29 mouse cellular contexts compared by ENCODE assay signal in genomic region chr8:57595853-57596252, GRCm38 (mm10). TPM values are rescaled to one million over a fixed set of nuclear protein-coding genes. Genes with fewer than 3 reads are reported as not detected.
DNase-seq lines count a peak whose midpoint lies in the region; ATAC-seq lines count a peak whose summit lies in the region.
"Had no signal": no experiment of that assay in that cellular context is flagged by ENCODE, and none has a peak within 500 bp of the region (broad histone marks: within the 10 kb centered on the region; RNA-seq: fewer than 3 reads in every experiment).

No protein-coding gene starts in this region.

- H3K4me2 ChIP-seq in hindbrain, embryonic 11.5 days (replicated peaks; ENCODE audit: low read depth, low read length): no peak overlapping the region
- H3K4me2 ChIP-seq in hindbrain, embryonic 16.5 days (ENCODE audit: low read length): no peak overlapping the region
- no peak overlapping the region for H3K4me2 ChIP-seq in midbrain, embryonic 14.5 days (ENCODE audit: low read length)
- H3K4me2 ChIP-seq: embryonic facial prominence, embryonic 12.5 days; heart, embryonic 12.5 days; intestine, embryonic 15.5 days; liver, embryonic 12.5 days; midbrain, embryonic 15.5 days had no signal

- H3K36me3 ChIP-seq in hindbrain, embryonic 11.5 days (ENCODE audit: control insufficient read depth, insufficient read depth, low read length): no peaks in the 10 kb centered on the region
- no peaks in the 10 kb centered on the region for H3K36me3 ChIP-seq in hindbrain, embryonic 16.5 days (ENCODE audit: control insufficient read depth, insufficient read depth, low read length)
- H3K36me3 ChIP-seq in midbrain, embryonic 14.5 days (ENCODE audit: control insufficient read depth, insufficient read depth, low read length): no peaks in the 10 kb centered on the region
- H3K36me3 ChIP-seq: embryonic facial prominence, embryonic 12.5 days; heart, embryonic 12.5 days; intestine, embryonic 15.5 days; liver, embryonic 12.5 days; midbrain, embryonic 15.5 days had no signal

- no peaks in the 10 kb centered on the region for H3K27me3 ChIP-seq in hindbrain, embryonic 11.5 days (ENCODE audit: control insufficient read depth, insufficient read depth, low read length)
- no peaks in the 10 kb centered on the region for H3K27me3 ChIP-seq in hindbrain, embryonic 16.5 days (replicated peaks; ENCODE audit: control insufficient read depth, insufficient read depth, low read length)
- H3K27me3 ChIP-seq in midbrain, embryonic 14.5 days (ENCODE audit: control insufficient read depth, insufficient read depth, low read length): no peaks in the 10 kb centered on the region
- H3K27me3 ChIP-seq: embryonic facial prominence, embryonic 12.5 days; intestine, embryonic 15.5 days; liver, embryonic 12.5 days; midbrain, embryonic 15.5 days; Patski had no signal

- 65% methylated on average over 3 of the region's 3 CpGs for WGBS in hindbrain, embryonic 11.5 days
- 49% methylated on average over 3 of the region's 3 CpGs for WGBS in hindbrain, embryonic 16.5 days
- 61% methylated on average over 3 of the region's 3 CpGs for WGBS in midbrain, embryonic 14.5 days

- H3K9ac ChIP-seq in hindbrain, embryonic 11.5 days (ENCODE audit: low read depth, low read length): no peak overlapping the region
- no peak overlapping the region for H3K9ac ChIP-seq in hindbrain, embryonic 16.5 days (ENCODE audit: low read depth, low read length)
- no peak overlapping the region for H3K9ac ChIP-seq in midbrain, embryonic 14.5 days (replicated peaks; ENCODE audit: low read length)
- H3K9ac ChIP-seq: embryonic facial prominence, embryonic 12.5 days; heart, embryonic 12.5 days; intestine, embryonic 15.5 days; liver, embryonic 12.5 days; liver, postnatal 0 days; midbrain, embryonic 15.5 days had no signal

- H3K4me3 ChIP-seq in hindbrain, embryonic 11.5 days (ENCODE audit: low read depth, low read length): no peak overlapping the region
- no peak overlapping the region for H3K4me3 ChIP-seq in hindbrain, embryonic 16.5 days (ENCODE audit: low read length)
- H3K4me3 ChIP-seq in midbrain, embryonic 14.5 days (replicated peaks; ENCODE audit: low read depth, low read length): no peak overlapping the region
- H3K4me3 ChIP-seq: embryonic facial prominence, embryonic 12.5 days; heart, adult 2 months; heart, embryonic 12.5 days; intestine, embryonic 15.5 days; liver, embryonic 12.5 days; midbrain, embryonic 15.5 days had no signal

- no peak for DNase-seq in hindbrain, embryonic 11.5 days (ENCODE audit: low spot score)
- peak; percentile 69 for DNase-seq in MEL-GATA-1-ER (ENCODE audit: extremely low read depth, low read depth)
- no peak for DNase-seq in right cerebral cortex, postnatal 36 days (ENCODE audit: low spot score in 2 of 2)
- no peak for DNase-seq in gastrocnemius, postnatal 36 days
- DNase-seq in midbrain, embryonic 14.5 days: no peak
- DNase-seq: adrenal gland, postnatal 10 days; cerebellum, adult 8-10 months; cerebellum, postnatal 25 days; embryo, embryonic 11 days; gastrocnemius, postnatal 25 days; heart, adult 2 months; heart, postnatal 4 days; kidney, adult 2 months; kidney, postnatal 36 days; left cerebral cortex, postnatal 4 days; liver, postnatal 0 days; lung, postnatal 36 days; right cerebral cortex, postnatal 25 days; spleen, adult 18-20 months; thymus, postnatal 4 days had no signal

- peak; percentile 43; the same call in 1 of the 2 replicates for ATAC-seq in hindbrain, embryonic 11.5 days (ENCODE audit: low FRiP score)
- no peak for ATAC-seq in hindbrain, embryonic 16.5 days
- ATAC-seq in granulocyte monocyte progenitor cell, adult 5-6 weeks (replicated peaks; ENCODE audit: poor library complexity, severe bottlenecking): peak; percentile 90
- ATAC-seq in midbrain, embryonic 14.5 days (ENCODE audit: low FRiP score, low TSS enrichment): no peak
- ATAC-seq: hindbrain, postnatal 0 days; intestine, embryonic 15.5 days; liver, embryonic 12.5 days; liver, postnatal 0 days; midbrain, embryonic 15.5 days; Patski had no signal

- H3K27ac ChIP-seq in hindbrain, embryonic 11.5 days (ENCODE audit: low read depth, low read length): no peak overlapping the region
- no peak overlapping the region for H3K27ac ChIP-seq in hindbrain, embryonic 16.5 days (ENCODE audit: low read depth, low read length)
- H3K27ac ChIP-seq in midbrain, embryonic 14.5 days (replicated peaks; ENCODE audit: low read depth, low read length): no peak overlapping the region
- H3K27ac ChIP-seq: embryonic facial prominence, embryonic 12.5 days; heart, adult 2 months; hindbrain, postnatal 0 days; intestine, embryonic 15.5 days; liver, embryonic 12.5 days; midbrain, embryonic 15.5 days had no signal

- H3K9me3 ChIP-seq in hindbrain, embryonic 11.5 days (ENCODE audit: control insufficient read depth, low read length): no peaks in the 10 kb centered on the region
- H3K9me3 ChIP-seq in hindbrain, embryonic 16.5 days (ENCODE audit: control insufficient read depth, low read length): no peaks in the 10 kb centered on the region
- H3K9me3 ChIP-seq in midbrain, embryonic 14.5 days (ENCODE audit: control insufficient read depth, low read length): no peaks in the 10 kb centered on the region
- H3K9me3 ChIP-seq: embryonic facial prominence, embryonic 12.5 days; heart, embryonic 12.5 days; intestine, embryonic 15.5 days; liver, embryonic 12.5 days; midbrain, embryonic 15.5 days had no signal

- no peaks in the 10 kb centered on the region for H3K4me1 ChIP-seq in hindbrain, embryonic 11.5 days (replicated peaks; ENCODE audit: control insufficient read depth, insufficient read depth, low read length)
- peaks cover 4% of the 10 kb centered on the region; the same call in 1 of the 2 replicates for H3K4me1 ChIP-seq in hindbrain, embryonic 16.5 days (ENCODE audit: control insufficient read depth, insufficient read depth, low read depth, low read length)
- peaks cover 4% of the 10 kb centered on the region; the same call in 1 of the 2 replicates for H3K4me1 ChIP-seq in midbrain, embryonic 14.5 days (ENCODE audit: control insufficient read depth, insufficient read depth, low read length)

- intact Hi-C loops in gastrocnemius, postnatal 36 days (cut with DNase I): no loop called here

RNA-seq across cellular contexts. Expression of gene Galnt7, which starts 57.0 kb away (rescaled TPM):
- 17.3 and 19.3 TPM in 2 replicates for polyA plus RNA-seq in hindbrain, embryonic 11.5 days (2014; fragmentation: Nextera tagmentation; extraction: Ambion mirVana)
- polyA plus RNA-seq in hindbrain, embryonic 16.5 days (2015; fragmentation: Nextera tagmentation; extraction: Ambion mirVana): 11.1 and 13.4 TPM in 2 replicates
- total RNA-seq in granulocyte monocyte progenitor cell, adult 5-6 weeks (2014; fragmentation: Nextera tagmentation): 16.8 and 21.5 TPM in 2 replicates
- total RNA-seq in granulocyte monocyte progenitor cell, adult 5-6 weeks (2017): 18.6 and 26.6 TPM in 2 replicates
- total RNA-seq in gastrocnemius, postnatal 36 days (2021): 1 to 10 TPM; 2.3 to 3.3 TPM
- polyA plus RNA-seq in midbrain, embryonic 14.5 days (2014; fragmentation: Nextera tagmentation; extraction: Ambion mirVana): 9.1 and 10.0 TPM in 2 replicates

Comparison
In these comparisons a context has a peak if more than half of its experiments do, and no peak if none do; other contexts are left out.
1. ATAC-seq: peak in hindbrain, embryonic 11.5 days (single experiment) and granulocyte monocyte progenitor cell, adult 5-6 weeks (single experiment); none in hindbrain, embryonic 16.5 days (single experiment) and midbrain, embryonic 14.5 days (single experiment).